Mouse (Mus musculus) left cerebral cortex, adult 18-20 months (tissue): Measurements from ENCODE around the gene Plekho1. TPM values are rescaled to one million over a fixed set of nuclear protein-coding genes. Genes with fewer than 3 reads are reported as not detected.
"Not testable (repeated sequence)": the region's sequence is repeated elsewhere in the genome, so short reads cannot be mapped to it uniquely, and the experiment has no call there.

Experiments
- DNase-seq, 2 experiments: peaks; one replicate each; pipeline ENCODE4 v3.0.0; 2021 to 2022; ENCODE audit warnings: low spot score in 2 of 2, mixed read lengths in 1 of 2
- long read RNA-seq, 2 experiments: library from polyadenylated mRNA; stranded (forward); transcript quantifications; one replicate each; pipeline ENCODE4 v2.0.0; 2021
- total RNA-seq, 2 experiments: library from RNA; stranded (reverse); gene quantifications; 2 replicates each; pipeline ENCODE4 v1.2.3; 2021

Plekho1 gene
- 10 to 100 TPM; 73.6 to 81.9 TPM for total RNA-seq
- long read RNA-seq, experiment 1, transcript Plekho1-201 (6 exons, 1,931 nt), result major isoform, 35 of 40 reads
- long read RNA-seq, experiment 1, partial matches to known transcripts, result 1 of 40 reads
- long read RNA-seq, experiment 1, other reads (novel, unspliced or antisense), result 3 of 40 reads
- long read RNA-seq, experiment 2, transcript Plekho1-203 (5 exons, 788 nt), result minor isoform, 7 of 31 reads
- long read RNA-seq, experiment 2, transcript Plekho1-201 (6 exons, 1,931 nt), result major isoform, 22 of 31 reads
- long read RNA-seq, experiment 2, partial matches to known transcripts, result 2 of 31 reads
- long read RNA-seq, experiment 2, other reads (novel, unspliced or antisense), result 0 of 31 reads

- DNase-seq, result peak; percentile 70 to 79
These were observed at the start of gene Plekho1 for GRCm38 (mm10) chr3:95995802-95996428. TSS of gene Plekho1 (minus strand) at chr3:95996001.

DNA sequence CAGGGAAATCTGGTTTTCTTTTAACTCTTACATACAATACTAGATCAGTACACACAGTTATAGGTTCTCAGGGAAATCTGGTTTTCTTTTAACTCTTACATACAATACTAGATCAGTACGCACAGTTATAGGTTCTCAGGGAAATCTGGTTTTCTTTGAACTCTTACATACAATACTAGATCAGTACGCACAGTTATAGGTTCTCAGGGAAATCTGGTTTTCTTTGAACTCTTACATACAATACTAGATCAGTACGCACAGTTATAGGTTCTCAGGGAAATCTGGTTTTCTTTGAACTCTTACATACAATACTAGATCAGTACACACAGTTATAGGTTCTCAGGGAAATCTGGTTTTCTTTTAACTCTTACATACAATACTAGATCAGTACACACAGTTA is 48.8 kb upstream of the Plekho1 start:
- not testable (repeated sequence) for DNase-seq

DNA sequence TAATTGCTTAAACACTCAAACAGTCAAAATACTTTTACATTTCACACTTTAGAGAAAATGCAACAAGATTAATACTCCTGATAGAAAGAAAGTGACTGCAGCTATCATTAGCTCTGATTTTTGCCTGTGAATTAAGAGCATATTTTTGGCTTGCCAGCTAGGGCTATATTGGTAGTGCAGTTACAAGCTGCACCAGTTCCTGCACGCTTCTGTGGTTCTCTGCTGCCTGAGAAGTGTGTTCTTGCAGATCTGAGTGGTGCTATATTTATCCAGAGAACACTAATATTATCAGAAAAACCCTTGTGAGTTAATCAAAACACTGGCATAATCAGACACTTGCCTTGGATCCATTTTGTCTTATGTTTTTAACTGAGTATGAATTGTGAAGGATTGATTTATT is 47.3 kb upstream of the Plekho1 start:
- no peak for DNase-seq

GRCm38 (mm10) chr3:96041079-96041478 is 45.3 kb upstream of the Plekho1 start:
- no peak for DNase-seq

GRCm38 (mm10) chr3:96040663-96041006 is 44.8 kb upstream of the Plekho1 start:
- DNase-seq, result no peak

DNA sequence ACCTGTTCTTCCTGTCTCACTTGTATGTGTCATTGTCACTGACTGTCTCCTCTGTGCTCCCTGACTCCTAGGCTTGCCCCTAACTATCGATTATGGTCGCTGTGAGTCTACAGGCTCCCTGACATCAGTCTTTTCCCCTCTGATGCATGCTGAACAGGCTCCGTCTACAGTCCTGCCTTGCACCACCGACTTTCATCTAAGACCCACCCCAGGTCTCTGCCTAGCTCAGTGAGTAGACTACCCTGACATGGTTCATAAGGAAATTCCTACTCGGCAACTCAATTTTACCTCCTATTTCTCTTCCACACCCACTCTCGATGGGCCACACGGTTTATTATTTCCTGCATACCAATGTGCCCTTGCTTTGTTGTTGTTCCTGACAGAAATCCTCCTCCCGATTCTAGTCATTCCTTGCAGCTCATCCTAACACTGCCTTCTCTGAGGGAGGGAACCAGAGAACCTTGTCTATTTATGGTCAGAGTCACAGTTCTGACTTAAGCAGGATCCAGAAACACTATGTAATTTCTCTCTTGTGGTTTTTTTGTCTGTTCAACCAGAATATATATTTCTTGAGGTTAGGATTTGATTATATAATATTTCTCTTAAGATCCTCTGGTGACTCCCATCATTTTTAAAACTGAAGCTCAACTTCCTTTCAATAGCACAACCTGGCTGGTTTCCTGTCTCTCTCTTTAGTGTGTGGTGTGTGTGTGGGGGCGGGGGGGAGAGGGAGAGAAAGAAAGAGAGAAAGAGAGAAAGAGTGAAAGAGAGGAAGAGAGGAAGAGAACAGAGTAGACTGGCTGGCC is 44.3 kb upstream of the Plekho1 start:
- DNase-seq, result peak; percentile 7 to 26

GRCm38 (mm10) chr3:96038851-96039250 is 43.0 kb upstream of the Plekho1 start:
- no peak for DNase-seq

DNA sequence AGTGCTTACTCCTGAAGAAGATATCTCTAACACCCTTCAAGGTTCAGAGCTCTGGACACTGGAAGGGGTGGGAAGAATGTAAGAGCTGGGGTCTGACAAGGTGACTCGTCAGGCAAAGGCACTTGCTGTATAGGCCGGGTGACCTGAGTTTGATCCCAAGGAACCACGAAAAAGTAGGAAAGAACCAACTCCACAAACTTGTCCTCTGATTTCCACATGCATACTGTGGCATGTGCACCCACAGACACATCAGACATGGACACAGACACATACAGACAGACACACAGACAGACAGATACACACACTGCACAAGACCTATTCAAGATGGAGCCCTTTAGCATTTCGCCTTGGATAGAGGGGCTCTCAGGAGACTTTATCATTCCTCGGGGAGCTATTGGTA is 42.4 kb upstream of the Plekho1 start:
- DNase-seq, result no peak

- no peak for DNase-seq
These were observed 41.0 kb upstream of the Plekho1 start for GRCm38 (mm10) chr3:96036796-96037195.

- DNase-seq, result no peak
These were observed 37.2 kb upstream of the Plekho1 start for GRCm38 (mm10) chr3:96033046-96033445.

GRCm38 (mm10) chr3:96032652-96033017 is 36.8 kb upstream of the Plekho1 start:
- no peak for DNase-seq

- no peak for DNase-seq
These were observed 36.3 kb upstream of the Plekho1 start for GRCm38 (mm10) chr3:96031991-96032651.

DNA sequence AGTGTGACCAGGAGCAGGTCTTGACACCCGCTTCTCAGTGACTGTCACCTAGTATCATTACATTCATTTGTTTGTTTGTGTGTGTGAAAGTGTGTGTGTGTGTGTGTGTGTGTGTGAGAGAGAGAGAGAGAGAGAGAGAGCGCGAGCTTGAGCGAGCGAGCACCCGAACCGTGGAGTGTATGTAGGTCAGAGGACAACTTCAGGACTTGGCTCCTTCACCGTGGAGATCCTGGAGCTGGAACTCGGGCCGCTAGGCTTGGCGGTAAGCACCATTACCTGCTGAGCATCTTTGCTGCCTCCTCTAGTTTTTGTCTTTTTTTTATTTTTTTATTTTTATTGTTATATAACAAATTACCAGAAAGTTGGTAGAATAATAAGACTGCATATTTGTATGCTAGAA is 34.0 kb upstream of the Plekho1 start:
- no peak for DNase-seq

DNA sequence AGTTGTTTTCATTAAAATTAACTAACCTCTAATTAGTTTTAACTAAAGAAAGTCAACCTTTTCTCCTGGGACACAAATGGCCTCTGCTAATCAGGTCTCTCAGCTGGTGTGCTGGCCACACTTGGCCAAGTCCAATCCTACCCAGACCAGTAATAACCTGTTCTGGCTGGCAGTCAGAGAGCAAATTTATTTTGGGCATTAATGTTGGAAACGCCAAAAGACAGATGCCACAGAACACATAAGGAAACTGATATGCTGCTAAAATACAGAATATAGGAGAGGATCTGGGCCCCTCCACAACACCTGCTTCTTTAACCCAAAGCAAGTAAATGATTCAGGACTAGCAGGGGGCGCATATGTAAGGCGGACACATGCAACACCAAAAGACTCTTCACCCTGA is 33.5 kb upstream of the Plekho1 start:
- no peak for DNase-seq

GRCm38 (mm10) chr3:96027875-96028274 is 32.1 kb upstream of the Plekho1 start:
- DNase-seq, result no peak

DNA sequence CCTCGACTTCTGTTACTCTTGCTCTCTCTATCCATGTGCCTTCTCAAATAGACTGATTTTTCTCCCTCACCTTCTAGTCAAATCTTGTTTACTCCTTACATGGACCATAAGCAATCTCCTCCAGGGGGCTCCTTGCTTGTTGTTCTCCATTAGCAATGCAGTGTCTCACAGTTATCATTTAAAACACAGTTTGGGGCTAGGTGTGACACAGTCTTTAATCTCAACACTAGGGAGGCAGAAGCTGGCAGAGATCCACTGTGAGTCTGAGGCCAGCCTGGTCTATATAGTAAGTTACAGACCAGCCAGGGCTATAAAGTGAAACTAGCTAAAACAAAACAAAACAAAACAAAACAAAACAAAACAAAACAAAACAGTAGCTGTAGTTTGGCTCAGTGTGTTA is 31.3 kb upstream of the Plekho1 start:
- no peak for DNase-seq

- no peak for DNase-seq
These were observed 25.8 kb upstream of the Plekho1 start for GRCm38 (mm10) chr3:96021421-96022128.

DNA sequence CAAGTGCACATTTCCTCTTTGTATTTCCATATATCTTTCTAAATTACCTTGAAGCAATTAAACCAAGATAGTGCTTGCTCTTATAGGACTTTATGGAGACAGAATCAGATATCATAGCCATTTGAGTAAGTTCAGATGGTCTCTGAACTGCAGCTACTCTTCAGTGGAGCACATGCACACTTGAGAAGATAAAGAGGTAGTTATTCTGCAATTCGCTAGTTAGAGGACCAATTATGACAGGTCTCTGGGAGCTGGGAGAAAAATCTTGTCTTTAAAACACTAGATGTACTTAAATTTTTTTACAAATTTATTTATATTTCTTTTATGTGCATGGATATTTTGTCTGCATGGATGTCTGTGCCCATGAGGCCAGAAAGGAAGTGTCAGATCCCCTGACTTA is 24.9 kb upstream of the Plekho1 start:
- no peak for DNase-seq

DNA sequence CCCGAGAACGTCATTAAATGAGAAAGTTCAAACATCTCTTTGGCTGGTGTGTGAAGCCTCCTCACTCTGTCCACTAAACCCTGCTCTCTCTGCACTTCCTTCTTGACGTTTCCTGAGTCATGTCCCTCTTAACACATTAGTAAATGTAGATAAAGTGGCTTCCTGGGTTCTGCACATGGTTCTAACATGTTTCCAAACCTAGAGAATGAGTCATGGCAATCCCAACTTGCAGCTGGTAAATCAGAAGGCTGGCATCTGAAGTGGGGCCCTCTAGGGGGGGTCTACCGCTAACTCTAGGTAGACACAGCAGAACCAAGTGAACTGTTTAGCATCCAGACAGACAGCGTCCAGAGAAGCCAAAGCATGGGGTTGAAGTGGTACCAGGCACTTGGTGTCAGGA is 21.7 kb upstream of the Plekho1 start:
- DNase-seq, result no peak

DNA sequence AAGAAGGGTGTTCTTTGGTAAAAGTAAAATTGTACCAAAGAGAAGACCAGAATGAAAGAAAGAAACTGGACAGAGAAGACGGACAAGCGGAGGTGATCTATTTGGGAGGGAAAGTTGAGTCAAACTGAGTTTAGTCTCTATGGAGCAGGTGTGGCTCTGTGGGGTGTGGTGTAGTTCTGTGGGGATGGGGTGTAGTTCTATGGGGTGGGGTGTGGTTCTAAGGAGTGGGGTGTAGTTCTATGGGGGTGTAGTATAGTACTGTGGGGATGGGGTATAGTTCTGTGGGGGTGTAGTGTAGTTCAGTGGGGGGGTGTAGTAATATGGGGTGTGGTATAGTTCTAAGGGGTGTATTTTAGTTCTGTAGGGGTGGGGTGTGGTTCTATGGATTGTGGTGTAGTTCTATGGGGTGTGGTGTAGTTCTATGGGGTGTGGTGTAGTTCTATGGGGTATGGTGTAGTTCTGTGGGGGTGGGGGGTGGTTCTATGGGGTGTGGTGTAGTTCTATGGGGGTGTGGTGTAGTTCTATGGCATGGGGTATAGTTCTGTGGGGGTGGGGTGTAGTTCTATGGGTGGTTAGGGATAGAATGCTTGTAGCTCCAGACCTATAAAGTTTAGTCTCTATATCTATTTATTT is 20.6 kb upstream of the Plekho1 start:
- DNase-seq, result no peak

DNA sequence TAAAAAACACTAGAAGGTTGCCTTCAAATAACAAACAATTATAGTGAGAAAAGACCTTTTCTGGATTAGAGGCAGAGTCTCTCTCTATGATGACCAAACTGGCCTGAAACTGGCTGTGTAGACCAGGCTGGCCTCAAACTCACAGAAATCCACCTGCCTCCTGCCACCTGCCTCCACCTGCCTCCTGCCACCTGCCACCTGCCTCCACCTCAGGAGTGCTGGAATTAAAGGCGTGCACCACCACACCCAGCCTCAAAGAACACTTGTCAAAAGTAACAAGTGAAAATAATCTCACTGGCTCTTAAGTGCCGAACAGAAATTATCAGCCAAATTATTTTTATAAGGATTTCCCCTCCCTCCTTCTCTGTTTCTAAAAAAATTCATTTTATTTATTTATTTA is 19.9 kb upstream of the Plekho1 start:
- no peak for DNase-seq
